Mouse (Mus musculus) inflammation-experienced regulatory T-cells (primary cell): Measurements from ENCODE around the gene Impg2. TPM values are rescaled to one million over a fixed set of nuclear protein-coding genes. Genes with fewer than 3 reads are reported as not detected.

Experiments
- polyA plus RNA-seq, 2 experiments: library from polyadenylated mRNA; unstranded; fragments of 100-300 nt; shearing (Covaris generic); gene quantifications; one replicate each; pipeline ENCODE4 v1.2.1; 2017

The Impg2 gene
- under 1 TPM; 0.74 to 0.84 TPM for polyA plus RNA-seq

GRCm38 (mm10) chr16:56204051-56204450 is at the start of gene Impg2:
TSS of gene Impg2 (plus strand) at chr16:56204313.

Other genes starting within 250 kb of the Impg2 start
- 100 to 1,000 TPM; 497 to 554 TPM for gene Rpl24, start 238.0 kb upstream of the Impg2 start, polyA plus RNA-seq
- 10 to 100 TPM; 27.9 to 44.2 TPM for gene Zbtb11, start 230.4 kb upstream of the Impg2 start, polyA plus RNA-seq
- 10 to 100 TPM; 87.5 to 96.3 TPM for gene Pcnp, start 174.6 kb upstream of the Impg2 start, polyA plus RNA-seq
- 10 to 100 TPM; 32.4 to 34.8 TPM for gene Trmt10c, start 166.5 kb upstream of the Impg2 start, polyA plus RNA-seq
- gene Senp7, start 156.0 kb upstream of the Impg2 start, polyA plus RNA-seq: 10 to 100 TPM; 44.3 to 47.6 TPM